Mouse (Mus musculus) liver, embryonic 15.5 days (tissue): ENCODE results near the gene Fezf1. TPM values are rescaled to one million over a fixed set of nuclear protein-coding genes. Genes with fewer than 3 reads are reported as not detected.

Experiments
- ATAC-seq: fragments of 200-750 bp; cut with Nextera tagmentation; 2 replicates; pipeline ENCODE4 v1.8.0; 2017; ENCODE audit warnings: moderate number of reproducible peaks, mild to moderate bottlenecking, moderate library complexity; ENCODE audit not compliant: insufficient read depth
- H3K27ac ChIP-seq: fragments of 300-500 bp; sonication (generic); replicated peaks from 2 replicates; pipeline ENCODE4 v1.5.1; 2015; ENCODE audit warnings: mild to moderate bottlenecking, inconsistent platforms
- H3K27me3 ChIP-seq: fragments of 300-500 bp; sonication (generic); 2 replicates; pipeline ENCODE4 v1.6.1; 2015; ENCODE audit warnings: mild to moderate bottlenecking, inconsistent platforms
- H3K36me3 ChIP-seq: fragments of 300-500 bp; sonication (generic); replicated peaks from 2 replicates; pipeline ENCODE4 v1.6.1; 2015; ENCODE audit warnings: moderate library complexity, mild to moderate bottlenecking, inconsistent platforms
- H3K4me1 ChIP-seq: fragments of 300-500 bp; sonication (generic); replicated peaks from 2 replicates; pipeline ENCODE4 v1.6.1; 2015; ENCODE audit warnings: inconsistent platforms
- H3K4me2 ChIP-seq: fragments of 300-500 bp; sonication (generic); 2 replicates; pipeline ENCODE4 v1.6.1; 2015; ENCODE audit warnings: moderate library complexity, mild to moderate bottlenecking, inconsistent platforms
- H3K4me3 ChIP-seq: fragments of 300-500 bp; sonication (generic); replicated peaks from 2 replicates; pipeline ENCODE4 v1.5.1; 2015; ENCODE audit warnings: mild to moderate bottlenecking, inconsistent platforms
- H3K9ac ChIP-seq: fragments of 300-500 bp; sonication (generic); 2 replicates; pipeline ENCODE4 v1.6.1; 2015; ENCODE audit warnings: moderate library complexity, mild to moderate bottlenecking, inconsistent platforms
- H3K9me3 ChIP-seq: fragments of 300-500 bp; sonication (generic); replicated peaks from 2 replicates; pipeline ENCODE4 v1.6.1; 2016; ENCODE audit warnings: inconsistent platforms
- WGBS: fragments of 180-500 bp; shearing (Covaris S2); methylation state at CpG from one replicate; pipeline ENCODE4 v1.1.7; 2015; ENCODE audit warnings: mixed read lengths; ENCODE audit not compliant: insufficient replicate concordance; 5-methylcytosine and 5-hydroxymethylcytosine counted together
- polyA plus RNA-seq: library from polyadenylated mRNA; unstranded; fragments of >200 nt; fragmentation: Nextera tagmentation; extraction: Ambion mirVana; gene quantifications from 2 replicates; pipeline ENCODE4 v1.2.1, GENCODE M21; 2015

The Fezf1 gene
- polyA plus RNA-seq, 1 experiment from 2014 or later = 0.06 TPM

DNA sequence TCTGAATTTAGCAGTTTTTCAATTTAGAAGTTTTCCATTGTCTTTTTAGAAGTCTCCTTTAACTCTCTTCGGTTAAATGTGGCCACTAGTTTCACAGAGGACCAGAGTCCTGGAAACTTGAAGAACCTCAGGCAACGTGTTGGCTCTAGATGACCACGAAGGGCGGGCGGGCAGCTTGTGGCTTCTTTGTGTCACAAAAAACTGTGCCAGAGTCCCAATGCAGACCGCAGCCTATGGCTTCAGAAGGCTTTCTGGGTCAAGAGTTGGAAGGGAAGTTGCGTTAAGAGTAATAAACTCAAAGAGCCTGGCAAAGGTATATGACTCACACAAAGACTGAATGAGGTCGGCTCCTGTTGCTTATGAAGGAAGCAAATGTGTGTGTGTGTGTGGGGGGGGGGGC lies 7.0 kb upstream of the Fezf1 start:
- H3K9ac ChIP-seq = no peak overlapping the region
- ATAC-seq = no peak
- no peaks in the 10 kb centered on the region for H3K36me3 ChIP-seq
- no peak overlapping the region for H3K4me2 ChIP-seq
- H3K4me3 ChIP-seq = no peak overlapping the region
- WGBS = 2% methylated on average over 8 of the region's 8 CpGs
- H3K9me3 ChIP-seq = no peaks in the 10 kb centered on the region
- no peaks in the 10 kb centered on the region for H3K4me1 ChIP-seq
- peaks cover 90% of the 10 kb centered on the region for H3K27me3 ChIP-seq
- H3K27ac ChIP-seq = no peak overlapping the region

DNA sequence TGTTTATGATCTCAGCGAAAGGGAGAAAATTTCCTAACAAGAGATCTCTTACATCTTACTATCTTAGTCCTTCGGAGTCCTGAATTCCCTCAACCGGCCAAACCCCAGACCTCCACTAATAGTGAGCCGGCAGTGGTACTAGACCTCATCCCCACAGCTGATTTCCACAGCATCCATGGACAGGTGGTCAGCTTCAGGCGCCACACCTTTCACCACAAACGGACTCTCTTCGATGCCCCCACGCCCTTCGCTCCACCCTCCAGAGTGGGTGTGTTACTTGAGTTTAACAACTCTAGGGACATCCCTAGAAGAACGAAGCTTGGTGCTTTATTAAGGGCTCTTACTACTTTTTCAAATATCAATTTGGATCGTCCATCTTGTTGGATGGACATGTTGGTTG lies 6.5 kb upstream of the Fezf1 start:
- Histone ChIP-seq H3K4me2 (no peak overlapping the region), H3K9me3 (no peaks in the 10 kb centered on the region), H3K27me3 (peaks cover 90% of the 10 kb centered on the region), H3K9ac (no peak overlapping the region), H3K27ac (no peak overlapping the region), H3K4me1 (no peaks in the 10 kb centered on the region), H3K4me3 (no peak overlapping the region), H3K36me3 (no peaks in the 10 kb centered on the region)
- ATAC-seq = no peak
- WGBS = 4% methylated on average over 11 of the region's 11 CpGs

DNA sequence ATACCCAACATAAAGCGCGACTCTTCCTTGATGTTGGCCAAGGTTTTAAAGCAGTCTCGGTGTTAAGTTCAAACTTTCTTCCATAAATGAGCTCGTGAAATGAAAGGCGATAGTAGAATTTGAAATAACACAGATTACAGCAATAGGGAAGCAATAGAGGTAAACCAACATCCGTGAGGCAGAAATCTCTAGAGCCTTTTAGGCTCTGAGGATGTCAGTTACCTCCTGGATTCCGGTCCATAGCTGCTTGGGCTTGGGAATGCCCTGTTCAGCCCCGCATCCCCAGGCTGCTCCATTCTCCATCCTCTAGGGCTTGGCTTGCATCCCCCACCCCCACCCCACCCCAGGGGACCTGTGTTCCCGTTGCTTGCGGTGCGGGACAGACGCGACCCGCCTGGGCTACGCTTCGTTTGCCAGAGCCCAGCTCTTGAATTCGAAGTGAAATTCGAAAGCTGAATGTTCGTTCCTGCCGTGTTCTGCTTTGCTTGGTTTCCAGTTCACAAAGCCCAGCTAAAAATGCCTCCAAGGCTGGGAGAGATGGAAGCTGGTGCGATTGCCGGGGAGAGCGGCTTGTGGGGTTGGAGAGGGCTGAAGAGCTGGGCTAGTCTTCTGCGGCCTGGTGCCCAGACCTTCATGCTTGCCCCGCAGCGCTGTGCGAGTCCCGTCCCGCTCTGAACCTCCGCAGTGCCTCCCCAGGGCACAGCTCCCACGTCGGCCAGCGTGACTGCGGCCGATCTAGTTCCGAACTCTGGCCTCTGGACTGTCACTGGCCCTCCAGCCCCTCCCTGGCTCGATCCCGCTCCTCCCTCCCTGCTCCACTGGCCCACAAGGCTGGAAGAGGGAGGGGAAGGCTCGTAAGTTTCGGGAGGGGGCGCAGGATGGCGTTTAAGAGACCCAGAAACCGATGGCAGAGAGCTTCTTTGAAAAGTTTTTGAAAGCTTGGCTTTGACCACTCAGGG lies 5.5 kb upstream of the Fezf1 start:
- Histone ChIP-seq H3K9ac (no peak overlapping the region), H3K4me3 (no peak overlapping the region), H3K4me1 (no peaks in the 10 kb centered on the region; the same call in 1 of the 2 replicates), H3K4me2 (no peak overlapping the region), H3K9me3 (no peaks in the 10 kb centered on the region), H3K36me3 (no peaks in the 10 kb centered on the region), H3K27ac (no peak overlapping the region), H3K27me3 (peaks cover 90% of the 10 kb centered on the region)
- WGBS = 2% methylated on average over 43 of the region's 43 CpGs
- no peak for ATAC-seq

DNA sequence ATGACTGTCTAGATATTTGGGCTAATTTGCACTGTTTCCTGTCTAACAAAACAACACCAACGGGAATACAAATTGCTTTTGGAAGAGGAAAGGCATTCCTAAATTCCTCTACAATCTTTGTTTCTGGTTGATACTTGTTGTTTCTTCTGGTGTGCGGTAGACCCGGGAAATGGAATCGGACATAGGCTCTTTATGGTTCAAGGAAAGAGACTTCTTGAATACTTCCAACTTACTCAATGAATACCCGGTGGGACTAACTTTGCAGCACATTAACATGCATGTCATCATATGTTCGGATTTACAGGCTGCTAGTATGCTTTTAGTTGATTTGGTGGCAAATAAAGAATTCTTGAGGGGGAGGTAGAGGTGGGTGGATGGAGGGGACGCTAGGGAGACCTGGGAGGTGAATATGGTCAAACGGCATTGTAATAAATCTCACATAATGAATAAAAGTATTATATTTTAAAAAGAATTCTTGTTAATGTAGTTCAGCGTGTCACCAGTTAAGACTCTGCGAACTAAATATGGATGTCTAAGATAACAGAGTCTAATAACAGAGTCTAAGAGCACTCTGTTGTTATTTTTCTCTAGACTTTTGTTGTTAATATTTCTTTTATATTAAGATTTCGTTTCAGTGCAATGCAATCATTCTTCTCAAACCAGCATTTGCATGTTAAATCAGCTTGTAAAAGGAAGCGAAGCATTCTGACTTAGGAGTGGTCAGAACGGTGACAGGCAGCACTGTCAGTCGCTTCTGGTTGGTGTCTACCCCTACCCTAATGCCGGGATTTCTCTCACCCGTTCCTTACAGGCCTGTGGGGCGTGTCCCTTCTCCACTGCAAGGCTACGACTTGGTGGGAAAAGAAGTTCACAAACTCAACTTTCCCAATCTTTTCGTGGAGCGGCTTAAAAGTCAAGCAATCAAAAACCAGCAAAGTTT lies 4.3 kb upstream of the Fezf1 start:
- Histone ChIP-seq H3K4me2 (no peak overlapping the region), H3K4me3 (no peak overlapping the region), H3K9me3 (no peaks in the 10 kb centered on the region), H3K27me3 (peaks cover 90% of the 10 kb centered on the region), H3K36me3 (no peaks in the 10 kb centered on the region), H3K4me1 (no peaks in the 10 kb centered on the region; the same call in 1 of the 2 replicates), H3K9ac (no peak overlapping the region), H3K27ac (no peak overlapping the region)
- no peak for ATAC-seq
- WGBS = 4% methylated on average over 20 of the region's 20 CpGs

DNA sequence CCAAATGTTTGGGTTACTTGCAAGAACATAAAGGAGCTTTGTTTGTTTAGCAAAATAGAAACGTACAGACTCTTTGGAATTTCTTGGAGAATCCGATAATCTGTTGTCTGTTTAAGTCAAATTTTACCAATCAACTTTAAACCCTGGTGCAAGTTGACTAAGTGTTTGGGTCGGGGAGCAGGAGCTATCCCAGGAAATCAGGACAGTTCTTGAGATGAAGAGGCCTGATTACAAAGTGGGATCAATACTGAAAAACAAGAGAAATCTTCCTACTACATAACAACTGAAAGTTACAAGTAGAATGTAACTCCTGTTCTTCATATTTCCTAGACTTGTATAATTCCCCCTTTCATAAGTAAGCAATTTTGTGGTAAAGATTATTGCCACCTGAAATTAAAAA lies 3.3 kb upstream of the Fezf1 start:
- Histone ChIP-seq H3K27ac (no peak overlapping the region), H3K27me3 (peaks cover 95% of the 10 kb centered on the region), H3K4me3 (no peak overlapping the region), H3K9ac (no peak overlapping the region), H3K4me1 (no peaks in the 10 kb centered on the region; the same call in 1 of the 2 replicates), H3K9me3 (no peaks in the 10 kb centered on the region), H3K36me3 (no peaks in the 10 kb centered on the region), H3K4me2 (no peak overlapping the region)
- no peak for ATAC-seq
- 4% methylated on average over 3 of the region's 3 CpGs for WGBS

DNA sequence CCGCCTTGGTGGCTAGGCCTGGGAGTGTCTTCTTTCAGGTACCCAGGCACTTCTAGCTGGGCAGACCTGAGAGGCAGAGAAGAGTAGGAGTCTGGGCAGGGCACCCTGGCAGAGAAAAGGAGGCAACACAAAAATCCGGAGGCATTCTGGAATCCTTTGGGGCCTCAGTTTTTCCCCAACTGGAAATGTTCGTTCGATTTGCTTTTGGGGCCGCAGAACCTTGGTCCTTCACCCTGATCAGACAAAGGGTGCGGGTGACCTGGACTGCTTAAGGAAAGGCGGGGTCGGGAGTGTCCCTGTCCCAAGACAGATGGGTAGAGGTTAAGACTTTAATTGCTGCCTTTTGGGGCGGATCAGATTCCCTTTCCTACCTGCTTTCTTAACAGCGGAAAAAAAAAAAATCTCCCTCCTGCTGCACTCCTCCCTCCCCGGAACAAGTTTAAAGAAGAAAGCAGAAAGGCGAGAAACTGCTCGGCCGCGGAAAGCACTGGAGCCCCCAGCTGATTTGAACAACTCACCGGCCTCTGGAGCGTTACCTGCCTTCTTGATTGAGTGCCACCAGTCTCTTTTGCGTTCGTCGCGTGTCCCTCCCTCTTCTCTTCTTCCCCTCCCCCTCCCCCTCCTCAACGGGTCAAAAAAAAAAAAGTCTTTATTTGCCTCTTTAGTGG lies 2.3 kb upstream of the Fezf1 start:
- H3K36me3 ChIP-seq = no peaks in the 10 kb centered on the region
- peaks cover 95% of the 10 kb centered on the region for H3K27me3 ChIP-seq
- H3K27ac ChIP-seq = no peak overlapping the region
- ATAC-seq = no peak
- H3K4me2 ChIP-seq = no peak overlapping the region
- H3K4me3 ChIP-seq = no peak overlapping the region
- WGBS = under 1% methylated on average over 22 of the region's 22 CpGs
- H3K9me3 ChIP-seq = no peaks in the 10 kb centered on the region
- H3K9ac ChIP-seq = no peak overlapping the region
- H3K4me1 ChIP-seq = no peaks in the 10 kb centered on the region; the same call in 1 of the 2 replicates

DNA sequence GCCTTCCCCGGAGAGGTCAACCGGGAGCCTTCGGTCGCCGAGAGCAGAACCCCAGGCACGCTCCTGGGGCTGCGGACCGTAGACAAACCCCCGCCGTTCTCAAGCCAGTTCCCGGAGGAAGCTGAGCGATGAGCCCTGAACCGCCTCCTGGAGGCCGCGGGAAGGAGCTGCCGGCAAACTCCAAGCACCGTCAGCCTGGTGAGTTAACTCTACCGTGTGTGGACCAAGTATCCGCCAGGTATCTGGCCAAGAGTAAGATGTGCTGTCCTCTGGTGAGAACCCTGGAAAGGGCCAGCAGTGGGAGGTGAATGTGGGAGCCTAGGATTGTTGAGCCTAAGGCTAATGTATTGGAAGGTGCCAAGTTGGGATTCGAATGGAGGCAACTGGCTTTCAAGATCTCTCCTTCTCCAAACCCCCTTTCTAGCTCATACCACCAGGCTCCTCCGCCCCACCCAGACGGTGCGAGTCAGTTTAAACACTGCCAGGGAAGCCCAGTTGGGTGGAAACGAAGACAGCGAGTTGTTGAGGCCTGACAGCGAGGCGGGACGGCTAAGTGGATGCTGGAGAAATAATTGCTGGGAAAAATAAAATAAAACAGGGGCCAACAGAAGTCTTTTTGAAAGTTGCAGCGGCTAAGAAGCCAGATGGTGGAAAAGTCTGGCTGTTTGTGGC lies 1.6 kb upstream of the Fezf1 start:
- WGBS = 2% methylated on average over 29 of the region's 29 CpGs
- peak overlapping the region; percentile 40 for H3K4me2 ChIP-seq
- no peak overlapping the region for H3K27ac ChIP-seq
- ATAC-seq = no peak
- no peaks in the 10 kb centered on the region; the same call in 1 of the 2 replicates for H3K4me1 ChIP-seq
- peaks cover 94% of the 10 kb centered on the region for H3K27me3 ChIP-seq
- no peak overlapping the region for H3K4me3 ChIP-seq
- H3K36me3 ChIP-seq = no peaks in the 10 kb centered on the region
- H3K9ac ChIP-seq = no peak overlapping the region
- no peaks in the 10 kb centered on the region for H3K9me3 ChIP-seq

DNA sequence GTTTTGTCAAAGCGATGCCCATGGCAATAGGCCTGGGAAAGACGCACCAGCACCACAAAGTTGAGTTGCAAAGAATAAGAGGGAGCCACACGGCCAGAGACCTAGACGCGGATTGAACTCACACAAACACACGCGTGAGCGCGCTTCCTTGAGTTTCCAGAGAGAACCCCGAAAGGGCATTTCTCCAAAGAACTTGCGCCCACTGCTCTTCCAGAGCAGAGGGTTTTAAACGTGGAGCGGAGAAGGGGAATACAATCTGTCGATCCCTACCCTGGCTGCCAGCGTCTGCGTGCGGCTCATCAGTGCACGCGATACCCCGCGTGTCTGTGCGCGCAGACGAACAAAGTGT lies 865 bp upstream of the Fezf1 start:
- ATAC-seq = no peak
- Histone ChIP-seq H3K4me3 (no peak overlapping the region), H3K4me1 (no peaks in the 10 kb centered on the region; the same call in 1 of the 2 replicates), H3K9me3 (no peaks in the 10 kb centered on the region), H3K4me2 (no peak overlapping the region), H3K9ac (no peak overlapping the region), H3K27ac (no peak overlapping the region), H3K36me3 (no peaks in the 10 kb centered on the region), H3K27me3 (peaks cover 94% of the 10 kb centered on the region)
- 1% methylated on average over 24 of the region's 24 CpGs for WGBS

DNA sequence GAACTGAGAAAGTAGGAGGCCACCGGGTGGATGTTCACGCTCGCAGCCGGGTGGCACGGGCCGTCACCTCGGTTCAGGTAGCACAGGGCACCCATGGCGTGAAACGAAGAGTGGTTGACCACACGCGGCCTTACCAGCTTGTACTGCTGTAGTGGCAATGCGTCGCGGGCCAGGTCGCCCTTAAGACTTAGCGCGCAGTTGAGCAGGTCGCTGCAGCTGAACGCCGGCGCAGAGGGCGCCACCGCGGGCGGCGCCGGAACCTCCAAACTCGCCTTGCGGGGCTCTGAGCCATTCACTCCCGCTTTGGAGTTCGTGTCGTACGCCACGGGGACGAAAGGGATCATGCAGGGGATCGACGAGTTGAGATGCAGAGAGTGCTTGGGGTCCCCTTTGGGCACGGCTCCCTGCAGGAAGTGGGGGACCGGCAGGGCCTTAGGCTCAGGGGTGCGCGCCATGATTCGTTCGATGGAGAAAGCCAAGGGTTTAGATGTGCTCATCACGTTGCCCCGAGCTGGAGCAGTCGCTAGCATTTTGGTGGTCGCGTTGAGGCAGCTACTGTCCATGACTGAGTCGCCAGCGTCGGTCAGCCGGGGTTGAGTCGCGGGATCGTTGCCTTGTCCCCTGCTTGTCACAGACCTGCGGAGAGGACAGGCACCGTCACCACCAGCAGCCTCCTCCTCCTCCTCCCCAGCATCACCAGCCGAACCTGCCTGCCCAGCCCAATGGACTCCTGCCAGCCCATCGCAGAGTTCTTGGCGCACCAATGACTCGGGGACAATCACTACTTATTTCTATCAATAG lies 450 bp downstream of the Fezf1 start:
- Histone ChIP-seq H3K4me2 (peak overlapping the region; percentile 32), H3K9me3 (no peaks in the 10 kb centered on the region)
- WGBS = 1% methylated on average over 61 of the region's 61 CpGs

More for the DNA sequence above, 450 bp downstream of the Fezf1 start:
- Histone ChIP-seq H3K27ac (no peak overlapping the region), H3K9ac (no peak overlapping the region), H3K27me3 (peaks cover 94% of the 10 kb centered on the region), H3K4me3 (no peak overlapping the region), H3K4me1 (no peaks in the 10 kb centered on the region; the same call in 1 of the 2 replicates), H3K36me3 (no peaks in the 10 kb centered on the region)
- no peak for ATAC-seq
